Mouse (Mus musculus) splenic B cell, adult 2 months (primary cell): ENCODE measurements around the gene Vps41.

ENCODE experiments used
- DNase-seq: peaks from one replicate; pipeline ENCODE4 v3.0.0-alpha.2; 2011; ENCODE audit warnings: low read depth, low spot score
- H3K27me3 ChIP-seq: 2 replicates; pipeline ENCODE4 v1.6.1; 2012; ENCODE audit warnings: mild to moderate bottlenecking, low read length, moderate library complexity, mixed read lengths; ENCODE audit not compliant: control insufficient read depth, poor library complexity, insufficient read depth, severe bottlenecking
- H3K36me3 ChIP-seq: 2 replicates; pipeline ENCODE4 v1.6.1; 2012; ENCODE audit warnings: mild to moderate bottlenecking, low read length, moderate library complexity, mixed read lengths; ENCODE audit not compliant: control insufficient read depth, poor library complexity, insufficient read depth, severe bottlenecking

Gene Vps41

DNA sequence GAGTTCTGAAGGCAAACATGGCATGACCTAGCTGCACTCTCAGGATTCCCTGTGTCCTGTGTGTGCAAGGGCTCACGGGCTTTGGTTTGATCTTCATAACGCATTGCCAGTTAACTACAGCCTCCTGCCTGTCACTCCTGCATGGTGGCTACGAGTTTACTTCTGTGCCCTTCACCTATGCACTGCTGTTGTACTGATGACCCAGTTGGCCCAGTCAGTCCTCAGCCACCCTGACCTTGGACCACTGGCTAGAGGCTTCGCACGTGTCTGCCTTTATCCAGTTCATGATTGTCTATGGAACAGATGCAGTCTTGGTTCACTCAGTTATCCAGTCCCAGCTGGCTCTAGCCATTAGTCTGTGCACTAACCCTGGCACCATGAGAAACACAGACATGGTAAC, 151.7 kb downstream of the Vps41 start:
- DNase-seq, result no peak
- H3K27me3 ChIP-seq, result no peaks in the 10 kb centered on the region
- H3K36me3 ChIP-seq, result peaks cover 3% of the 10 kb centered on the region; the same call in 1 of the 2 replicates

DNA sequence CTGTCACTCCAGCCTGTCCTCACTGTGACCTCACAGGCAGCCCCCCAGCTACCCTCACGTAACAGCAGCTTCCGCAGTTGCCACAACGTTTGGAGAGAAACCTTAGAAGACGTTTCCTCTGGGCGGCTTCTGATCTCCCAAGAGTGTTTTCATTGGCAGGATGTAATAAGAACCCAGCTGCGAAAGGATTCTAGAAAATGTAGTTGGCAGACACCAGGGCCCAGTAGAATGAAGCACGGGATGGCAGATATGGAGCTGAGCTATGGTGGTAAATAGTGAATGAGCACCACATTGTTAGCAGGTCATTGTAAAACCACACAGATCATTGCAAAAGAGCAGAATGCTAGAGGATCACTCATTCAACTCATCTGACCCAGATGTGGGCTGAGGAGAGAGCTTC, 158.2 kb downstream of the Vps41 start:
- no peaks in the 10 kb centered on the region for H3K36me3 ChIP-seq
- no peak for DNase-seq
- H3K27me3 ChIP-seq, result no peaks in the 10 kb centered on the region

GRCm38 (mm10) chr13:18892910-18893309, 175.8 kb downstream of the Vps41 start:
- Histone ChIP-seq H3K27me3 (no peaks in the 10 kb centered on the region; the same call in 1 of the 2 replicates), H3K36me3 (no peaks in the 10 kb centered on the region)
- no peak for DNase-seq

- DNase-seq, result no peak
- Histone ChIP-seq H3K36me3 (no peaks in the 10 kb centered on the region), H3K27me3 (no peaks in the 10 kb centered on the region; the same call in 1 of the 2 replicates)
These were observed 179.7 kb downstream of the Vps41 start for GRCm38 (mm10) chr13:18896789-18897188.

DNA sequence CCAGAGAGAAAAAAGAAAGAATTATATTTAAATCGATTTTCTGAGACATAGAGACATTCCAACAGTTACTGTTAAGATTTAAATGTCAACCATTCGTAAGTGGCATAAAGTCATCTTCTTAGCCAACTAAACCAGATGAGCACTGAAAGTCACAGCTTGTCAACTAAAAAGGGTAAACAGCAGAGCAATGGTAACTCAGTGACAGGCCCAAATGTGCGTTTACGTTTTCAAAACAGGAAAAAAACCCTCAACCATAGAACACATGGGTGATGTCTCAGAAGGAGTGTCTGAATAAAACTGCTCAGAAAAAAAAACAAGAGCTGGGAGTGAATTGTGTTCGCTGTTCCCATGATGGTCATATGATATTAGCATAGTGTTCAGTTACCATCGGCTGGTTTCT, 186.5 kb downstream of the Vps41 start:
- H3K36me3 ChIP-seq, result no peaks in the 10 kb centered on the region
- H3K27me3 ChIP-seq, result no peaks in the 10 kb centered on the region
- no peak for DNase-seq

DNA sequence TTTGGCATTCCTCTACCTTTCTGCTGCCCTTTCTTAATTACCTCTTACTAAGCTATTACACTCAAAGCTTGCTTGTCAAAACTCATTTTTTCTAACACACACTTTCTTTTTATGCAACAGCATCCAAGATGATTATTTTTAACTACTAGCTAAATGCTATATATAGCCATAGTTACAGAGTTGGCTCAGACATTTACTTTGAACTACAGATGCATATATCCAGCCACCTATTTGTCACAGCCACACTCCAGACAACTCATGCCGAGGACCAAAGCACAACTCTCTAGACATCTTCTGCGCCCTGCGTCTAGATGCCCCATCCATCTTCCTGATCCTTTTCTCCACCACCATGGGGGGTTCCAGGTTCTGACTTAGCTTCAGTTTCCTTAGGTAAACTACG, 197.7 kb downstream of the Vps41 start:
- DNase-seq, result no peak
- H3K36me3 ChIP-seq, result no peaks in the 10 kb centered on the region
- H3K27me3 ChIP-seq, result no peaks in the 10 kb centered on the region
